Mouse (Mus musculus) heart, postnatal 0 days (tissue): ENCODE measurements around the gene Fpgs. TPM values are rescaled to one million over a fixed set of nuclear protein-coding genes. Genes with fewer than 3 reads are reported as not detected.

Experiments
- ATAC-seq: fragments of 200-750 bp; cut with Nextera tagmentation; 2 replicates; pipeline ENCODE4 v1.8.0; 2017; ENCODE audit warnings: low read depth, moderate number of reproducible peaks, moderate library complexity; ENCODE audit not compliant: insufficient read depth
- DNase-seq: peaks from one replicate; pipeline ENCODE4 v3.0.0-alpha.2; 2016; ENCODE audit warnings: low spot score
- H3K27ac ChIP-seq: fragments of 300-500 bp; sonication (generic); 2 replicates; pipeline ENCODE4 v1.5.1; 2014; ENCODE audit warnings: low read depth, mild to moderate bottlenecking
- H3K27me3 ChIP-seq: fragments of 300-500 bp; sonication (generic); 2 replicates; pipeline ENCODE4 v1.6.1; 2014; ENCODE audit warnings: low read length, mixed read lengths; ENCODE audit not compliant: control insufficient read depth, insufficient read depth
- H3K36me3 ChIP-seq: fragments of 300-500 bp; sonication (generic); replicated peaks from 2 replicates; pipeline ENCODE4 v1.6.1; 2014; ENCODE audit warnings: low read length, mixed read lengths; ENCODE audit not compliant: control insufficient read depth, insufficient read depth
- H3K4me1 ChIP-seq: fragments of 300-500 bp; sonication (generic); 2 replicates; pipeline ENCODE4 v1.6.1; 2014; ENCODE audit warnings: antibody characterized with exemption; ENCODE audit not compliant: control insufficient read depth, insufficient read depth
- H3K4me2 ChIP-seq: fragments of 300-500 bp; sonication (generic); 2 replicates; pipeline ENCODE4 v1.6.1; 2014; ENCODE audit warnings: low read depth, mild to moderate bottlenecking, low read length, moderate library complexity
- H3K4me3 ChIP-seq: fragments of 300-500 bp; sonication (generic); 2 replicates; pipeline ENCODE4 v1.5.1; 2014; ENCODE audit warnings: low read depth, low read length
- H3K9ac ChIP-seq: fragments of 300-500 bp; sonication (generic); replicated peaks from 2 replicates; pipeline ENCODE4 v1.6.1; 2014; ENCODE audit warnings: low read depth, low read length, mixed read lengths
- H3K9me3 ChIP-seq: fragments of 300-500 bp; sonication (generic); replicated peaks from 2 replicates; pipeline ENCODE4 v1.6.1; 2016; ENCODE audit warnings: low read length; ENCODE audit not compliant: control insufficient read depth
- CTCF ChIP-seq: IDR thresholded peaks from 2 replicates; pipeline ENCODE4 v1.5.1; 2016; ENCODE audit warnings: antibody characterized with exemption, control low read depth, low read depth
- EP300 ChIP-seq: IDR thresholded peaks from 2 replicates; pipeline ENCODE4 v1.6.1; 2016; ENCODE audit warnings: antibody characterized with exemption, low read depth
- WGBS: fragments of 180-500 bp; shearing (Covaris S2); extraction: QIAGEN DNeasy Blood & Tissue Kit; methylation state at CpG from one replicate; pipeline ENCODE4 v1.1.7; 2014; 5-methylcytosine and 5-hydroxymethylcytosine counted together
- polyA plus RNA-seq: library from polyadenylated mRNA; unstranded; fragments of >200 nt; fragmentation: Nextera tagmentation; extraction: Ambion mirVana; gene quantifications from 2 replicates; pipeline ENCODE4 v1.2.1, GENCODE M21; 2015
- total RNA-seq: library from RNA; depleted of rRNA; stranded (reverse); fragments of >200 nt; gene quantifications from 2 replicates; pipeline ENCODE4 v1.2.3, GENCODE M21; 2014; ENCODE audit warnings: low replicate concordance

The Fpgs gene
- total and polyA plus RNA-seq, 2 experiments from 2014 or later, result 10.9 to 13.6 TPM

DNA sequence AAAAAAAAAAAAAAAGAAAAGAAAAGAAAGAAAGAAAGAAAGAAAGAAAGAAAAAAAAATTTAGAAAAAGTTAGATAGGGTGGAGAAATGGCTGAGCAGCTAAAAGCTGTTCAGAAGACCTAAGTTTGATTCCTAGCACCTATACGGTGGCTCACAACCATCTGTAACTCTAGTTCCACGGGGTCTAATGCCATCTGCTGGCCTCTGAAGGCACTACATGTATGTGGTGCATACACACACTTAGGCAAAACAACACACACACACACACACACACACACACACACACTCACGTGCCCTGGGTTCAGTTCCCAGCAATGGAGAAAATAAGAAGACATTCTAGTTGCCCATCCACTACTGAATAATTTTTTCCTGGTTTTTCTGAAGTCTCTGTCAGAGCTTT lies 27.1 kb downstream of the Fpgs start:
- TF ChIP-seq CTCF (peak; percentile 16; the same call in 1 of the 2 replicates), EP300 (no peak)

DNA sequence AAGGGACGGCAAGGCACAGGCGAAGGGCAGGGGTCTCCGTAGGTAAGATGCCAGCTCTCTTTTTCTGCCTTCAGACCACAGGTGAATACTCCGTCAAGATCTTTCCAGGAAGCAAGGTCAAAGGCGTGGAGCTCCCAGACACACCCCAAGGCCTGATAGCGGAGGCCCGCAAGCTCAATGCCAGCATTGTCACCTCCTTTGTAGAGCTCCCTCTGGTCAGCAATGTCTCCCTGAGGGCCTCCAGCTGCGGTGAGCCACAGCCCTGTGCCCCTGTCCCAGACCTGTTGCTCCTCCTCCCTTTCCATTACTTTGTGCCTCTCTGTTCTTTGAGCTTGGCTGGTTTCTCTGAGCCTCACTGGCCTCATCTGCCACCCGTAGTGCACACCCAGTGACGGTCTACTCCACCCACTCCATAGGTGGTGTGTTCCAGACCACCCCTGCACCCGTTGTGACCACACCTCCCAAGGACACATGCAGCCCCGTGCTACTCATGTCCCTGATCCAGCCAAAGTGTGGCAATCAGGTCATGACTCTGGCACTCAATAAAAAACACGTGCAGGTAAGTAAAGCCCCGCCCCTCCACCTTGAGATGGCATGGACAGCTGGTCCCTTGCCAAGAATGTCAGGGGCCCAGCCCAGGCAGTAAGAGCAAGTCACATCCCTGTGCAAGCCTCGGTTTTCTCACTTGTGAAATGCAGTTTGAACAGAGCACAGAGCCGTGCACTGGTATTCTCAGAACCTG lies 30.6 kb downstream of the Fpgs start:
- DNase-seq (no peak), ATAC-seq (no peak)
- peaks cover 70% of the 10 kb centered on the region for H3K36me3 ChIP-seq
- no peak overlapping the region for H3K4me3 ChIP-seq
- H3K9me3 ChIP-seq, result no peaks in the 10 kb centered on the region
- no peaks in the 10 kb centered on the region for H3K4me1 ChIP-seq
- TF ChIP-seq CTCF (no peak), EP300 (no peak)
- no peaks in the 10 kb centered on the region for H3K27me3 ChIP-seq
- H3K27ac ChIP-seq, result no peak overlapping the region
- no peak overlapping the region for H3K9ac ChIP-seq
- 71% methylated on average over 16 of the region's 16 CpGs for WGBS
- H3K4me2 ChIP-seq, result no peak overlapping the region

More for the DNA sequence above, 27.1 kb downstream of the Fpgs start:
- ATAC-seq, result no peak
- Histone ChIP-seq H3K4me1 (peaks cover 11% of the 10 kb centered on the region; the same call in 1 of the 2 replicates), H3K27ac (no peak overlapping the region), H3K9ac (no peak overlapping the region), H3K4me2 (no peak overlapping the region), H3K4me3 (no peak overlapping the region), H3K27me3 (no peaks in the 10 kb centered on the region), H3K9me3 (no peaks in the 10 kb centered on the region), H3K36me3 (peaks cover 79% of the 10 kb centered on the region)
- no peak for DNase-seq
- WGBS, result 87% methylated on average over 3 of the region's 3 CpGs

DNA sequence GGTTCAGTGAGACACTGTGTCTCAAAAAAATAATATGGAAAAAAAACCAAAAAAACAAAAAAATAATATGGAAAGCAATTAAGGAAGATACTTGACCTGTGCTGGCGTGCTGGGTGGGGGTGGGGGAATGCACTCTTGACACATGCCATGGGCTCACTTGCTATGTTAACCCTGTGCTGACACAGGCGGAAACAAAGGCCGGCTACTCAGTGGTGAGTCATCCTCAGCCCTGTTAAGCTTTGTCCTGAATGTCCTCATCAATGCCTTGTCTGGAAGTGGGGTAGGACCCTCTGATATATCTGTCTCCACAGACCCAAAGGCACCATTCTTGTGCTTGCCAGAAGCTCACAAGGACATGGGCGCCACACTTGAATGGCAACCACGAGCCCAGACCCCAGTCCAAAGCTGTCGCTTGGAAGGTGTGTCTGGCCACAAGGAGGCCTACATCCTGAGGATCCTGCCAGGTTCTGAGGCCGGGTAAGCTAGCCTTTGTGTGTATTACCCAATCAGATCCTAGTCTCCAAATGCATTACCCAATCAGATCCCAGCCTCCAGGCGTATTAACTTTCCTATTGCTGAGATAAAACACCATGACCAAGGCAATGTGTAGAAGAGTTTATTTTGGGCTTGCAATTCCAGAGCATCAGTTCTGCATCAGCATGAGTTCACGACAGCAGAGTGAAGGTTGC lies 31.9 kb downstream of the Fpgs start:
- Histone ChIP-seq H3K9ac (no peak overlapping the region), H3K36me3 (peaks cover 57% of the 10 kb centered on the region), H3K4me1 (no peaks in the 10 kb centered on the region), H3K27me3 (no peaks in the 10 kb centered on the region), H3K4me2 (no peak overlapping the region), H3K4me3 (no peak overlapping the region), H3K27ac (no peak overlapping the region), H3K9me3 (no peaks in the 10 kb centered on the region)
- 63% methylated on average over 9 of the region's 9 CpGs for WGBS
- TF ChIP-seq EP300 (no peak), CTCF (no peak)
- ATAC-seq, result no peak
- no peak for DNase-seq

DNA sequence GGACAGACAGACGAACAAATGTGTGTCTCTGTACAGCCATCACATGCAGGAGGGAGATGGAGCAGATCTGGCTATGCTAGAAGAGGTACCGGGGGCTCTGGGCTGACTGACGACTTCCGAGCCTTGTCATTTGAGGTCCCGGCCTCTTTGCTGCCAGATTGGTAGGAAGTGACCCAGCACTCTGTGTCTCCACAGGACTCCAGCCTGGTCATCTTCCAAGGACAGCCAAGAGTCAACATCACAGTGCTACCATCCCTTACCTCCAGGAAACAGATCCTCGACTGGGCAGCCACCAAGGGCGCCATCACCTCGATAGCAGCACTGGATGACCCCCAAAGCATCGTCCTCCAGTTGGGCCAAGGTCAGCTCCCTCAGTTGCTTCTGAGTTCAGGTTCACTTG lies 32.8 kb downstream of the Fpgs start:
- WGBS, result 80% methylated on average over 9 of the region's 9 CpGs
- no peak for ATAC-seq
- no peak overlapping the region for H3K4me3 ChIP-seq
- H3K4me1 ChIP-seq, result no peaks in the 10 kb centered on the region
- H3K36me3 ChIP-seq, result peaks cover 53% of the 10 kb centered on the region
- DNase-seq, result no peak
- H3K27me3 ChIP-seq, result no peaks in the 10 kb centered on the region
- H3K9me3 ChIP-seq, result no peaks in the 10 kb centered on the region
- no peak overlapping the region for H3K9ac ChIP-seq
- no peak overlapping the region for H3K4me2 ChIP-seq
- no peak overlapping the region for H3K27ac ChIP-seq
- TF ChIP-seq EP300 (no peak), CTCF (no peak)

DNA sequence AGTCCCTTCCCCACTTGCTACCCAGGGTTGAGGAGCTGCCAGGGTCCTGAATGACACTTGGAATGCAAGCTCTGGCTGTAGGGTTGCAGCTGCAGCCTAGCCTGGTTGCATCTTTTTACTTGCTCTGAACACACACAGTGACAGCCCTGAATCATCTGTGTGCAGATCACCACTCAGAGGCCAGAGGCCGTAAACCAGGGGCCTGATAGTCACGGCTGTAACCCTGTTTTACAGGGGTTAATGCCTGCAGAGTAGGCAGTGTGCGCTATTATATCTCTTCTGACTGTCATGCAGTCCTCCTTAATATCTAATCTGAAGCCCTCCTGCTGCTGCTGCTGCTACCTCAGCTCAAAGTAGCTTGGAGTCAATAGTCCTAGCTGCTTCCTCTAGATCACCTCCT lies 34.1 kb downstream of the Fpgs start:
- Histone ChIP-seq H3K27me3 (no peaks in the 10 kb centered on the region), H3K9ac (no peak overlapping the region), H3K4me2 (no peak overlapping the region), H3K4me3 (no peak overlapping the region), H3K36me3 (peaks cover 45% of the 10 kb centered on the region), H3K4me1 (peaks cover 5% of the 10 kb centered on the region; the same call in 1 of the 2 replicates), H3K9me3 (no peaks in the 10 kb centered on the region), H3K27ac (no peak overlapping the region)
- TF ChIP-seq EP300 (no peak), CTCF (no peak)
- DNase-seq (no peak), ATAC-seq (no peak)
- 54% methylated on average over 3 of the region's 3 CpGs for WGBS
